Mouse (Mus musculus) pancreas, adult 10 weeks (tissue): ENCODE data around the gene Gucy2c. TPM values are rescaled to one million over a fixed set of nuclear protein-coding genes. Genes with fewer than 3 reads are reported as not detected.

ENCODE experiments used
- polyA plus RNA-seq: library from polyadenylated mRNA; stranded (reverse); fragments of 350-450 nt; fragmentation: Illumina TruSeq; extraction: RNeasy Lipid Tissue Mini Kit (QIAGEN cat#74804); gene quantifications from one replicate; pipeline ENCODE4 v1.2.3, GENCODE M21; 2015; ENCODE audit warnings: low read depth, low replicate concordance; ENCODE audit not compliant: insufficient read depth

The Gucy2c gene
- polyA plus RNA-seq = 0.46 TPM

DNA sequence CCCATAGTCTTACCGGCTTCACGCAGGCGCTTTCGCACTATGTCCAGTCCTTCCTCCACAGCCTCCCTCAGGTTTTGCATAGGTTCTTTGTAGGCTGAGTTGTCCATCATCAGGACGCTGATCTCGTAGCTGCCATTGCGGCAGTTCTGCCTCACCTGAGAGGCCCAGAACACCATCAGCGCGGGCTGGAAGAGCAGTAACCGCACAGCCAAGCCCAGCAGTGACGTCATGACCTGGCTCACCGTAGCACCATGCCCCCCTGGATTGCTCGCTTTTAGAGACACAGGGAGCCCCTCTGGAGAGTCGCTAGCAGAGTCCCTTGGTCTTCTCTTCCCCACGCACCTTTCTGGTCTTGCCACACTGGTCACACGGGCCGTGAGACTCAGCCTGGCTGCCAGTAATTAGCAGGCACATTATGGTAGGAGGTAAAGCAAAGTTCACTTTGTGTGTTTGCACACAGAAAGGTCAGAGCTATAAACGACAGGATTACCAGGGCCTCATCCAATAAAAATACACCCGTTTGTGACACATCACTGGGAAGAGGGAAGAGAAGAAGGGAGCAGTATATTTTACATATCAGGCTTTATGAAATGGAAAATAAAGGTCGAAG is at the start of gene Gucy2c:
Gucy2c (minus strand) TSS at position 389 of the 610 bp plus-strand sequence.

DNA sequence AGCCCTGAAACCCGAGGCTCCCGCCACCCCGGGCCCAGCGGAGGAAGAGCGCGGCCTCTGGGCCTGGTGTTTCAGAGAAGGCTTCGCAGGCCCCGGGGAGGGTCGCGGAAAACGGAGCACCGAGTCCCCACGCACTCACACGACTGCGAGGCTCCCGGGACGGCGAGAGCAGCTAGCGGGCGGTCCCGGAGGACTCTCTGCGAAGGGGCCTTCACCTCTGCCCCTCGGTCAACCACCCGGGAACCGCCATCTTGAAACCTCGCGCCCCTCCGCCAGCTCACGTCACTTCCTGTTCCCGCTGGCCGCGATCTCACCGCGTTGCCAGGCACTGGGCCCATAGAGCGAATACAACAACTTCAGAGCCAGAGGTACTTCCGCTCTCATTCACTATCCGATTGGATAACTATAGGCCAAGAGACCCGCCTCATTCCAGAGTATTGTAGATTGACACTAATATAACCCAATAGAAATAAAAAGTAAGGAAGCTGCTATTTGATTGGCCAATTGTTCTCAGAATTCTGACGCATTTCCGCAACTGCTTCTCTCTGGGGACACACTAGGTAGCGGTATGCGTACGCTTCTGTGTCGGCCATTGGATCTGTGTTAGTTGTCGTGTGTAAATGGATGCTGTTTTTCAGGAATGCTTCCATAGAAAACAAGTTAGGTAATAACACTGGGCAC is 46.5 kb upstream of the Gucy2c start, which contains the start of gene Wbp11:
Wbp11 (minus strand) TSS at position 353 of the 681 bp plus-strand sequence.

DNA sequence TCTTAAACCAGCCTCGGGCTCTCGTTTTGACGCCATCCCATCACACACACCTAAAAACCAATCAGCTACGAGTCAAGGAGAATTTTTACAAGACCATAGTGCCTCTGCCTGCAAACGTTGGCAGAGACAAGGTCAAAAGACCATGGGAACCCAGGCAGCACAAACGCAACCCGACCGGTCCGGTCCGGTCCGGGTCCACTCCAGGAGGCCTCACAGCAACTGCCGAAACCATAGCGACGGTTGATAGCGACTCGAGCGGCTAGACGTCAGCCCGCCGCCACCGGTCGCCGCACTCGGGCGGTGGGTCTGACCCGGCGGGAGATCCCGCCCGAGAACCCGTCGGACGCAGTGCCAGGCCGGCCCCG is 45.9 kb upstream of the Gucy2c start, which contains the start of gene BC049715:
BC049715 (plus strand) TSS at position 111 of the 365 bp plus-strand sequence.

DNA sequence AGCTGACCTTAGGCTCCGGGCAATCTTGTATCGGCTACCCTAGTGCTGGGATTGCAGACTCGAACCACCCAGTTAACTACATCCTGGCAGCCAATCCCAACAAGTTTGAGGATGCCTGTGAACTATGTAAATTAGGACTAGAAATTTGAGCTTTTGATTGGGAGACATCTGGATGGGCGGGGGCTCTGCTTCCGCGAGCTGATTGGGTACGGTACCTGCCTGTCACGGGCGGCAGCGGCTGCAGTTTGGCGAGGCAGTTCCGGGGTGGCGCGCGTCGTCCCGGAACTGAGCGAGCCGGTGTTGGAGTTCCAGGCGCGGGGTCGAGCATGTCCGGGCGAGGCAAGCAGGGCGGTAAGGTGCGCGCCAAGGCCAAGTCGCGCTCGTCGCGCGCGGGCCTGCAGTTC is 26.5 kb upstream of the Gucy2c start, which contains the start of gene H2afj:
H2afj (plus strand) TSS at position 231 of the 404 bp plus-strand sequence.

DNA sequence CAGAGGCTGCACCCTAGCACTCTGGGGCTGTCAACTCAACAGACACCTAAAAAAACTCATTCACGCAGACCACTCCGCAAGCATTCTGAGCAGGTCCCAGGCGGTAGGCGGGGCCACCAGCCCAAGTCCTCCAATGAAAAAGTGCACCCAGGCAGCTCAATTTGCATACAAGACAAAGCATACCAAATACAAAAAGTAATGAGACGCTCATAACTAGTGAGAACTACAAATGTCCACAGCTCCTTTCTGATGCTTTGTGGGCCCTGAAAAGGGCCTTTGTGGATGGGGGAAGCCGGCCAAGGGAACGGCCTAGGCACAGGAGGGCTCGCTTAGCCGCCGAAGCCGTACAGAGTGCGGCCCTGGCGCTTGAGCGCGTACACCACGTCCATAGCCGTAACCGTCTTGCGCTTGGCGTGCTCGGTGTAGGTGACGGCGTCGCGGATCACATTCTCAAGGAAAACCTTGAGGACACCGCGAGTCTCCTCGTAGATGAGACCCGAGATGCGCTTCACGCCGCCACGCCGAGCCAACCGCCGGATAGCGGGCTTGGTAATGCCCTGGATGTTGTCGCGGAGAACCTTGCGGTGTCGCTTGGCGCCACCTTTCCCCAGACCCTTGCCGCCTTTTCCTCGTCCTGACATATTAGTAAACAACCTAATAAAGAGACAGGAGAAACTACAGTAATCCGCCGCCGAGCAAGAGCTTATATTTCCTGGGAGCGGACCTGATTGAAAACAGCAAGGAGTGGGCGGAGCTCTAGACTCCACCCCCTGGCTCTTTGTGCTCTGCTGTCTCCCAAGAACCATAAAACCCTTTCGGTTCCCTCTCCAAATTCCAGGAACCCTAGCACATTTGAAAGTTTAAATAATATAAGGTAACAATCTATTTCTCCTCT is 22.4 kb upstream of the Gucy2c start, which contains the start of gene Hist4h4:
Hist4h4 (minus strand) TSS at position 677 of the 895 bp plus-strand sequence.

DNA sequence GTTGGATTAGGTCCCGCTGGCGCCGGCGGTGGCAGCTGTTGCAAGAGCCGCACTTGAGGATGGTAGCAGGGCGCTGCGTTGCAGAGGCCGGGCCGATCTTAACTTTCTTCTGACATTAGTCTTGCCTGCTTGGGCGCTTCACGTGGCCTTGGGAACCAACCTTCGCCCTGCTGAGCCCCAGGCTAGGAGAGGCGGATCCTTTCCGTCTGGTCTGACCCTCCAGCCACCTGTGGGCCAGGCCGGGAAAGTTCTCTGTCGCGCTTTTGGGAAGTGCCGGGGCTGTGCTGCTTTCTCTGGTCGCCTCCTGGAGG is 119.9 kb downstream of the Gucy2c start, which contains the start of gene Plbd1:
Plbd1 (minus strand) TSS at position 223 of the 311 bp plus-strand sequence.

Other genes with a start within 250 kb of the Gucy2c start
- gene Plbd1, start 119.8 kb downstream of the Gucy2c start, polyA plus RNA-seq = 2.7 TPM
- gene Hist4h4, start 22.6 kb upstream of the Gucy2c start, polyA plus RNA-seq = not detected
- 21.6 TPM for gene H2afj, start 26.5 kb upstream of the Gucy2c start, polyA plus RNA-seq
- gene BC049715, start 45.9 kb upstream of the Gucy2c start, polyA plus RNA-seq = not detected
- gene Wbp11, start 46.5 kb upstream of the Gucy2c start, polyA plus RNA-seq = 10.3 TPM
- not detected for gene Smco3, start 53.7 kb upstream of the Gucy2c start, polyA plus RNA-seq
- 0.74 TPM for gene Art4, start 76.0 kb upstream of the Gucy2c start, polyA plus RNA-seq
- 267 TPM for gene Mgp, start 94.1 kb upstream of the Gucy2c start, polyA plus RNA-seq
- 260 TPM for gene Erp27, start 140.4 kb upstream of the Gucy2c start, polyA plus RNA-seq
- gene Pde6h, start 142.1 kb upstream of the Gucy2c start, polyA plus RNA-seq = not detected
- gene Arhgdib, start 160.1 kb upstream of the Gucy2c start, polyA plus RNA-seq = 17.6 TPM